In genomic region chr2:31640609-31641507, GRCm38 (mm10) we compare ENCODE assay signal across 10 mouse cellular contexts. TPM values are rescaled to one million over a fixed set of nuclear protein-coding genes. Genes with fewer than 3 reads are reported as not detected.
DNase-seq lines count a peak whose midpoint lies in the region; ATAC-seq and TF ChIP-seq lines count a peak whose summit lies in the region.
"Had no signal": no experiment of that assay in that cellular context is flagged by ENCODE, and none has a peak within 500 bp of the region (broad histone marks: within the 10 kb centered on the region; RNA-seq: fewer than 3 reads in every experiment).

No protein-coding gene starts in this region.

- under 1% methylated on average over 48 of the region's 48 CpGs for WGBS in kidney, postnatal 0 days
- under 1% methylated on average over 48 of the region's 48 CpGs for WGBS in forebrain, embryonic 10.5 days
- under 1% methylated on average over 48 of the region's 48 CpGs for WGBS in limb, embryonic 10.5 days
- WGBS in neural tube, embryonic 15.5 days, result under 1% methylated on average over 48 of the region's 48 CpGs

- H3K27ac ChIP-seq in kidney, postnatal 0 days, result no peak overlapping the region
- peak overlapping the region; percentile 74; the same call in 1 of the 2 replicates for H3K27ac ChIP-seq in forebrain, embryonic 10.5 days
- H3K27ac ChIP-seq in limb, embryonic 10.5 days, result no peak overlapping the region
- no peak overlapping the region for H3K27ac ChIP-seq in neural tube, embryonic 15.5 days (replicated peaks)
- H3K27ac ChIP-seq: liver, embryonic 14.5 days had no signal

- H3K4me3 ChIP-seq in kidney, postnatal 0 days (replicated peaks; ENCODE audit: low read depth, low read length), result no peak overlapping the region
- peak overlapping the region; percentile 47 for H3K4me3 ChIP-seq in forebrain, embryonic 10.5 days
- no peak overlapping the region for H3K4me3 ChIP-seq in limb, embryonic 10.5 days
- peak overlapping the region; percentile 26 for H3K4me3 ChIP-seq in neural tube, embryonic 15.5 days (replicated peaks)

- peaks cover 87% of the 10 kb centered on the region for H3K27me3 ChIP-seq in kidney, postnatal 0 days (ENCODE audit: insufficient read depth, low read length)
- peaks cover 100% of the 10 kb centered on the region for H3K27me3 ChIP-seq in forebrain, embryonic 10.5 days (ENCODE audit: poor library complexity, severe bottlenecking)
- H3K27me3 ChIP-seq in limb, embryonic 10.5 days (ENCODE audit: low read depth, poor library complexity, severe bottlenecking), result peaks cover 100% of the 10 kb centered on the region
- peaks cover 94% of the 10 kb centered on the region for H3K27me3 ChIP-seq in neural tube, embryonic 15.5 days (replicated peaks)

- ATAC-seq in kidney, postnatal 0 days (replicated peaks; ENCODE audit: low FRiP score, low read depth), result no peak
- ATAC-seq in neural tube, embryonic 15.5 days (ENCODE audit: low FRiP score), result peak; percentile 25; the same call in 1 of the 2 replicates

- no peaks in the 10 kb centered on the region for H3K9me3 ChIP-seq in kidney, postnatal 0 days (replicated peaks; ENCODE audit: low read length)
- no peaks in the 10 kb centered on the region for H3K9me3 ChIP-seq in forebrain, embryonic 10.5 days
- H3K9me3 ChIP-seq in limb, embryonic 10.5 days (replicated peaks), result no peaks in the 10 kb centered on the region
- H3K9me3 ChIP-seq in neural tube, embryonic 15.5 days (replicated peaks), result no peaks in the 10 kb centered on the region

- TF ChIP-seq CTCF in kidney, postnatal 0 days (IDR thresholded peaks at IDR 0.05; ENCODE audit: low read depth), result no peak

- no peak for DNase-seq in kidney, postnatal 0 days (ENCODE audit: low spot score)
- no peak for DNase-seq in kidney, adult 8-10 months
- DNase-seq in forebrain, embryonic 10.5 days (ENCODE audit: extremely low spot score, low spot score), result peak; percentile 72
- peak; percentile 47 for DNase-seq in limb, embryonic 10.5 days (ENCODE audit: low spot score)
- no peak for DNase-seq in frontal cortex, postnatal 10 days (ENCODE audit: low spot score in 2 of 2)
- DNase-seq in spleen, adult 12 weeks (ENCODE audit: low spot score), result no peak
- DNase-seq in cerebellum, postnatal 36 days, result no peak

- no peak overlapping the region for H3K9ac ChIP-seq in kidney, postnatal 0 days (ENCODE audit: low read depth, low read length)
- H3K9ac ChIP-seq in neural tube, embryonic 15.5 days (replicated peaks), result no peak overlapping the region
- H3K9ac ChIP-seq: liver, embryonic 14.5 days had no signal

- H3K4me1 ChIP-seq in kidney, postnatal 0 days (replicated peaks; ENCODE audit: insufficient read depth, low read length), result peaks cover 8% of the 10 kb centered on the region; the same call in 1 of the 2 replicates
- peaks cover 73% of the 10 kb centered on the region for H3K4me1 ChIP-seq in forebrain, embryonic 10.5 days
- peaks cover 43% of the 10 kb centered on the region for H3K4me1 ChIP-seq in limb, embryonic 10.5 days
- peaks cover 54% of the 10 kb centered on the region for H3K4me1 ChIP-seq in neural tube, embryonic 15.5 days

- H3K36me3 ChIP-seq in kidney, postnatal 0 days (ENCODE audit: insufficient read depth, low read length), result no peaks in the 10 kb centered on the region
- H3K36me3 ChIP-seq in forebrain, embryonic 10.5 days (replicated peaks), result no peaks in the 10 kb centered on the region
- H3K36me3 ChIP-seq in limb, embryonic 10.5 days, result no peaks in the 10 kb centered on the region
- H3K36me3 ChIP-seq in neural tube, embryonic 15.5 days, result no peaks in the 10 kb centered on the region

- peak overlapping the region; percentile 16; the same call in 1 of the 2 replicates for H3K4me2 ChIP-seq in kidney, postnatal 0 days (ENCODE audit: low read length)
- H3K4me2 ChIP-seq in neural tube, embryonic 15.5 days, result peak overlapping the region; percentile 38

RNA-seq across cellular contexts. Expression of gene Prdm12, which starts 1.0 kb away (rescaled TPM):
- polyA plus RNA-seq in kidney, postnatal 0 days (2015; fragmentation: Nextera tagmentation; extraction: Ambion mirVana), result not detected in 2 replicates
- polyA plus RNA-seq in forebrain, embryonic 10.5 days (2016; fragmentation: Nextera tagmentation; extraction: Ambion mirVana), result 0.51 and 0.77 TPM in 2 replicates
- 0.10 TPM in 1 of 2 replicates, not detected in the other for polyA plus RNA-seq in limb, embryonic 10.5 days (2016; fragmentation: Nextera tagmentation; extraction: Ambion mirVana)
- 5.3 and 7.8 TPM in 2 replicates for polyA plus RNA-seq in neural tube, embryonic 15.5 days (2015; fragmentation: Nextera tagmentation; extraction: Ambion mirVana)
- polyA plus RNA-seq: gonadal fat pad, adult 2 months; liver, embryonic 14.5 days had no signal

RNA-seq across cellular contexts. Expression of gene Exosc2, which starts 29.7 kb away (rescaled TPM):
- 35.9 and 41.8 TPM in 2 replicates for polyA plus RNA-seq in kidney, postnatal 0 days (2015; fragmentation: Nextera tagmentation; extraction: Ambion mirVana)
- 104 and 110 TPM in 2 replicates for polyA plus RNA-seq in forebrain, embryonic 10.5 days (2016; fragmentation: Nextera tagmentation; extraction: Ambion mirVana)
- 113 and 131 TPM in 2 replicates for polyA plus RNA-seq in limb, embryonic 10.5 days (2016; fragmentation: Nextera tagmentation; extraction: Ambion mirVana)
- 40.3 and 47.1 TPM in 2 replicates for polyA plus RNA-seq in neural tube, embryonic 15.5 days (2015; fragmentation: Nextera tagmentation; extraction: Ambion mirVana)

RNA-seq across cellular contexts. Expression of gene Abl1, which starts 47.3 kb away (rescaled TPM):
- 24.1 and 26.5 TPM in 2 replicates for polyA plus RNA-seq in kidney, postnatal 0 days (2015; fragmentation: Nextera tagmentation; extraction: Ambion mirVana)
- 51.0 and 51.9 TPM in 2 replicates for polyA plus RNA-seq in forebrain, embryonic 10.5 days (2016; fragmentation: Nextera tagmentation; extraction: Ambion mirVana)
- 65.0 and 70.5 TPM in 2 replicates for polyA plus RNA-seq in limb, embryonic 10.5 days (2016; fragmentation: Nextera tagmentation; extraction: Ambion mirVana)
- polyA plus RNA-seq in neural tube, embryonic 15.5 days (2015; fragmentation: Nextera tagmentation; extraction: Ambion mirVana), result 13.3 and 18.0 TPM in 2 replicates

Comparison
In these comparisons a context has a peak if more than half of its experiments do, and no peak if none do; other contexts are left out.
1. DNase-seq: peak in forebrain, embryonic 10.5 days (single experiment) and limb, embryonic 10.5 days (single experiment); none in kidney, postnatal 0 days (single experiment), kidney, adult 8-10 months (0 of 2), frontal cortex, postnatal 10 days (0 of 2), spleen, adult 12 weeks (single experiment) and cerebellum, postnatal 36 days (0 of 2).
2. H3K4me3 ChIP-seq: peak in forebrain, embryonic 10.5 days (single experiment) and neural tube, embryonic 15.5 days (single experiment); none in kidney, postnatal 0 days (single experiment) and limb, embryonic 10.5 days (single experiment).